Mouse (Mus musculus) MN1 (cell line): ENCODE data around the gene Rhox4f.
A peak's percentile ranks its signal among the peaks of the same experiment; 100 is the strongest.
"Not testable (repeated sequence)": the region's sequence is repeated elsewhere in the genome, so short reads cannot be mapped to it uniquely, and the experiment has no call there.

Source experiments
- DNase-seq: peaks from one replicate; pipeline ENCODE4 v3.0.0-alpha.2; 2016; ENCODE audit warnings: low spot score

Rhox4f gene

GRCm38 (mm10) chrX:37607604-37608003 is at the start of gene Rhox4f:
Rhox4f (minus strand) TSS chrX:37607704.
- DNase-seq: not testable (repeated sequence)

DNA sequence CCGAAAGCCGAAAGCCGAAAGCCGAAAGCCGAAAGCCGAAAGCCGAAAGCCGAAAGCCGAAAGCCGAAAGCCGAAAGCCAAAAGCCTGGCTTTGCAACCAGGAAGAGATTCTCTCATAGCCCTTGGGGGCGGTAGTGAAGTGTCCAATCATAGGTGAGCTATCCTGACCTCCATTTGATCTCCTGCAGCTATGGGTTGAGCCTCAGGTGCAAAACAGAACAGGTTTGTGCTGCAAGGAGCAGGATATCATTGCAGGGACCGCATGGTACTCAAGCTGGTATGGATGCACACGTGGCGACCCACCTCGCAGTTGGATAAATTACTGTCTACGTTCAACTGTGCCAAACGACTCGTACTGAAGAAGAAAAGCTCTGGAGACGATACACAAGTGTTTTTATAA is 43.7 kb upstream of the Rhox4f start, which contains the start of gene Rhox4g:
Rhox4g (minus strand) TSS at position 101 of the 400 bp plus-strand sequence.
- DNase-seq: not testable (repeated sequence)

GRCm38 (mm10) chrX:37643370-37643769 is 35.9 kb upstream of the Rhox4f start, which contains the start of gene Rhox2g:
Rhox2g (minus strand) TSS chrX:37643470.
- peak; percentile 17 for DNase-seq

DNA sequence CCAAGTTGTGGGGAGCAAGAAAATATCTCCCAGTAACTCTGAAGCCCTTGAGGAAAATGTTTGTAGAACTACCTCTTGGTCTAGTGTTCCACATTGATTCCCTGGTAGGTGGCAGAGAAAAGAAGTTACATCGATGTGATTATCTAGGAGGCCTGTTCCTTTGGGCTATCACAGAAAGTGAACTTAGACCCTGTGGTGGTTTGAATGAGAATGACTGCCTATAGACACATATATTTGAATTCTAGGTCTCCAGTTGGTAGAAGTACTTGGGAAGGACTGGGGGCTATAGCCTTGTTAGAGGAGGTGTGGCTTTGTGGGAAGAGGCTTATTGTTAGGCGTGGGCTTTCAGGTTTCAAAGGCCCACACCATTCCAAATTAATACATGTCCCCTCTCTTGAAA is 21.0 kb upstream of the Rhox4f start, which contains the start of gene Rhox3g:
Rhox3g (minus strand) TSS at position 101 of the 400 bp plus-strand sequence.
- not testable (repeated sequence) for DNase-seq

GRCm38 (mm10) chrX:37580692-37581091 is 26.8 kb downstream of the Rhox4f start, which contains the start of gene Rhox3f:
Rhox3f (plus strand) TSS chrX:37580992.
- DNase-seq: not testable (repeated sequence)

GRCm38 (mm10) chrX:37572638-37573037 is 34.9 kb downstream of the Rhox4f start:
- not testable (repeated sequence) for DNase-seq

- not testable (repeated sequence) for DNase-seq
These were observed 36.4 kb downstream of the Rhox4f start, which contains the start of gene Rhox2f for GRCm38 (mm10) chrX:37571105-37571504. Rhox2f (plus strand) TSS chrX:37571405.

- DNase-seq: not testable (repeated sequence)
These were observed 50.4 kb downstream of the Rhox4f start, which contains the start of gene Rhox4e for GRCm38 (mm10) chrX:37557112-37557511. Rhox4e (plus strand) TSS chrX:37557412.
